Mouse (Mus musculus) erythroblast, adult 5-6 weeks (primary cell): ENCODE data around the gene Ddx5. TPM values are rescaled to one million over a fixed set of nuclear protein-coding genes. Genes with fewer than 3 reads are reported as not detected.
"Not testable (repeated sequence)": the region's sequence is repeated elsewhere in the genome, so short reads cannot be mapped to it uniquely, and the experiment has no call there.

Experiments used
- ATAC-seq: replicated peaks from 2 replicates; pipeline ENCODE4 v1.8.0; 2016; ENCODE audit warnings: moderate number of reproducible peaks, mild to moderate bottlenecking, moderate TSS enrichment, inconsistent platforms; ENCODE audit not compliant: poor library complexity, low FRiP score, severe bottlenecking
- total RNA-seq, 2 experiments: library from RNA; stranded (forward) in 1 of 2; stranded (reverse) in 1 of 2; fragments of 150-400 nt in 1 of 2; fragments of 200-764, 138-1000 nt in 1 of 2; gene quantifications; 2 replicates each; pipeline versions ENCODE4 v1.2.3 to v1.2.4; 2015 to 2017; ENCODE audit warnings: low replicate concordance in 2 of 2

The Ddx5 gene
- total RNA-seq, 2 experiments from 2014 or later: 476 to 906 TPM

DNA sequence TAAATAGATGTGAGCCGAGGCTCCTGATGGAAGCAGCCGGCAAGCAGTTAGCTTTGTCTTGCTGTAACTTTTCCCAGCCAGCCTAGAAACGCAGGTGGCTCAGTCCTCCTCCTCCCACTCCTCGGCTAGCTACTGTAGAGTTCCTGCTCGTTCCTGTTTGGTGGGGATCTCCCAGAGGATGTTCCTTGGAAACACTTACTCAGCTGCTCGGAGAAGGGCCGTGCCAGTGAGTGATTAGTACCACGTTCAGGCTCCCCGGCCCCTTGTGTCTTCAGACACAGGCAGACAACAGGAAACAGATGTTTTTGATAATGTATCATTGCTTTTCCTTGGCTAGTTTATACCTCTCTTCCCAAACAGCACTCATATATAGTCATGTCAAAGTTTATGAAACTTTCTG lies 6.7 kb upstream of the Ddx5 start:
- no peak for ATAC-seq

DNA sequence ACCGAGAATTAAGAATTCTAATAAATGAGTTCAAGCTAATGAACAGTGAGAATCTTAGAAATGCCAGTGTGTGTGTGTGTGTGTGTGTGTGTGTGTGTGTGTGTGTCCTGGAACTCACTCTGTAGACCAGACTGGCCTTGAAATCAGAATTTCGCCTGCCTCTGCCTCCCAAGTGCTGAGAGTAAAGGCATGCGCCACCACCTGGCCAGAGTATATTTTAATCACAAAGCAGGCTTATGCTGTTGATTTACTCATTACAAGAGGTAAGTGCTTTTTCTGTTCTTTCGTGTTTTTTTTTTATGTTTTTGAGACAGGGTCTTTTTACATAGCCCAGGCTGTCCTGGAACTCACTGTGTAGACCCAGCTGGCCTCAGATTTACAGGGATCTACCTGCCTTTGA lies 4.9 kb upstream of the Ddx5 start:
- no peak for ATAC-seq

DNA sequence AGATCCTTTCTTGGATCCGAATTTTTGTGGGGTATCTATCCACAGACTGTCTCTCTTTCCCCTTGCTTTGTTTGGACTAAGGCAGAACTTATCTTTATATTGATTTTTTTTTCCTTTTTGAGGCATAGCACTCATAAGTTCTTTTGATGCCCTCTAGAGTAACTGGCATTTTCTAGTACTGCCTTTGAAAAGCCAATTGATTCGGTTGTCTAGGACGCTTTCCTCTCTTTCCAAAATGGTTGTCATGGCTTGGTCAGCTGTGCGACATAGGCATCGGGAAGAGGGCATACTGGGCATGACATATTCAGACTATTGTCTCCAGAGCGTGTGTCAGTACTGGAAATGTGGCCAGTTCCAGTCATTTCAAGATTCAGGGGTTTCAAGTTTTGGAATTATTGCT lies 664 bp upstream of the Ddx5 start:
- no peak for ATAC-seq

DNA sequence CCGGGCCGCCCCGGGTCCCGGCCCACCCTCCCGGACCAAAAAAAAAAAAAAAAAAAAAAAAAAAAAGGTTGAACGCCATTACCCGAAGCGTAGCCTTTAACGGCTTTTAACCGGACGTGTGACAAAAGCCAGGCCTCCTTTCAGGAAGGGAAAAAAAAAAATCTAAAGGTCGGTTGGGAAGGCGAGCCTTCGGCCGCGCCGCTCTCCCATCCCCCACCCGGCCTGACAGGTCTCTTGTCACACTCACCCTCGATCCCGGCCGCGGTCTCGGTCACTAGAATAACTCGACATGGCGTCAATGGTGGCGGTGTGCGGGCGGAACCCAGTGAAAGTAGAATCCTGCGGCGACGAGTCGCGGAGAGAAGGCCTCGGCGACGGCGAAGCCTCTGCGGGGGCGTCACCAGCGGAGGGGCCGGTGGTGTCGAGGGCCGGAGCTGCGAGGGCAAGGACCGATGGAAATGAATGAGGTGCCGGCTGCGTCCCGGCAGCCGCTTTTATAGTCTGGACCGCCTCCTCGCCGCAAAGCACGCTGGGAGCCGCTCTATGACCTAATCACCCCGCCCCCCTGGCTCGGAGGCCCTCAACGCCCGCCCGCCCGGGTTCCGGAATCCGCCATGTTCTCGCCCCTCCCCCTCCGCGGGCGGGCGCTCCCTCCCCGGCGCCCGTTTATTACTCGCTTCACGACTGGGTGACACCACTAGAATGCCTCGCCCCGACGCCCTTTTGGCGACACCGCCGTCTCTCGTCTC lies 785 bp downstream of the Ddx5 start:
- peak; percentile 74 for ATAC-seq

DNA sequence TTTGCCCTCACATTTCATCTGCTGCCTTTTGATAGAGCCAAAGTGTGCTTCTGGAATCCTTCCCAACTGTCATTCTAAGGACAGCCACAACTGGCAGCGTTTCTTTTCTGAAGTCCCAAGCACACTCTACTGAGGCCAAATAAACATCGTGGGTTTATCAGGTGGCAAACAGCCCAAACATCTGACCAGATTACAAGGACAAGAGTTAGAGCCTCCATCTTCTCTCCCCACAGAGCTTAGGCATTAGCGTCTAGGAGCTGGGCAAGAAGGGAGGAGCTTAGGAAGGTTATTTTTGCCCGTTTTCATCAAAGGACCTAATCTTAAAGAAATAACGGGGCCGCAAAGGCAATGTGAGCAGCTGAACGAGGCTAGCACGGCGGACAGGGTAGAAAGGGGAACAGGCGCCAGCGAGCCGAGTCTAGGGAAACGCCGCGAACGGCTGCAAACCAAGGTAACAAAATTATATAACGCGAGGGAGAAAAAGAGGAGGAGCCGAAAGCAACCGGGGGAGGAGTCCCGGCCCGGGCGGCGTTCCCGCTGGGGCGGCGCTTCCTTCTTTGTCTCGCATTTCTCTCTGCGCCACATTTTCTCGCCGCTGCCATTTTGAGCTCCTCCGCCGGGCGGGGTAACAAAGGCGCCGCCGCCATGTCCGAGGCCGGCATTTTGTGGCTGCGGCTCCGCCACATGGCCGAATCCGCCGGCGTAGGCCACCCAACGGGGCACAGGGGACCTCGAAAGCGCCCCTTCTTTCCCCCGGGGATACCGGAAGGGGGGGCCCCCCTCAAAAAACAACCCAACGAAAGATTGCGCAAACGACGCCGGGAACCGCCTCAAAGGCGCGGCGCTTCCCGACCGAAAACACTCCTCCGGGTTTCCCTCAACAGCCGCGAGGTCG lies 1.6 kb downstream of the Ddx5 start:
- ATAC-seq: peak; percentile 66

DNA sequence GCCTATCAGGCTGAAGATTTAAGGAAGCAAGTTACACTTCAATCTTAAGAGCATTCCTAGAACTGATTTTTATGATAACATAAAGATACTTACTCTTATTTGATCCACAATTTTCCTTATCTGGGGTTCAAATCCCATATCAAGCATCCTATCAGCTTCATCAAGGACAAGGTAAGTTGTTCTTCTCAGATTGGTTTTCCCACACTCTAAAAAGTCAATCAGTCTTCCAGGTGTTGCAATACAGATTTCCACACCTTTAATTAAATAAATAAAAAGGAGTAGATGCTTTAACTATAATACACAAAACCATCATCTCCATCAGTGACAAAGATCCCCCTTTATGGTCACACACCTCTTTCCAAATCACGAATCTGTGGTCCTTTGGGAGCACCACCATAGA lies 3.9 kb downstream of the Ddx5 start:
- no peak for ATAC-seq

DNA sequence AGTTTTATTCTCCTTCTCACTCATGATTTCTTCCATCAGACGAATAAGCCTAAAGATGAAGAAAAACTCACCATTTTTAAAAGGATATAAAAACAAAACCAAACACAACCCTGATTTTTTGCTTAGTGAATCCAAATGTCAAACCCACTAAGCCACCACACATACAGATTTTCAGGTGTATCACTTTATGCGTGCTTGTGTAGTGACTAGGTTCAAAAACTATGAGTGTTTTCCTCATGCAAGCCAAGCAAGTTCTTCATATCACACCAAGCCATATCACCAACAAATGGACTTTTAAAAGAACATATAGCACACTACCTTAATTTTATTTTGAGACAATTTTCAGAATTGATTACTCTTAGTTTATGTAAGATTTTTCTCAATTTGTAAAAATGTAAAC lies 4.5 kb downstream of the Ddx5 start:
- no peak for ATAC-seq

DNA sequence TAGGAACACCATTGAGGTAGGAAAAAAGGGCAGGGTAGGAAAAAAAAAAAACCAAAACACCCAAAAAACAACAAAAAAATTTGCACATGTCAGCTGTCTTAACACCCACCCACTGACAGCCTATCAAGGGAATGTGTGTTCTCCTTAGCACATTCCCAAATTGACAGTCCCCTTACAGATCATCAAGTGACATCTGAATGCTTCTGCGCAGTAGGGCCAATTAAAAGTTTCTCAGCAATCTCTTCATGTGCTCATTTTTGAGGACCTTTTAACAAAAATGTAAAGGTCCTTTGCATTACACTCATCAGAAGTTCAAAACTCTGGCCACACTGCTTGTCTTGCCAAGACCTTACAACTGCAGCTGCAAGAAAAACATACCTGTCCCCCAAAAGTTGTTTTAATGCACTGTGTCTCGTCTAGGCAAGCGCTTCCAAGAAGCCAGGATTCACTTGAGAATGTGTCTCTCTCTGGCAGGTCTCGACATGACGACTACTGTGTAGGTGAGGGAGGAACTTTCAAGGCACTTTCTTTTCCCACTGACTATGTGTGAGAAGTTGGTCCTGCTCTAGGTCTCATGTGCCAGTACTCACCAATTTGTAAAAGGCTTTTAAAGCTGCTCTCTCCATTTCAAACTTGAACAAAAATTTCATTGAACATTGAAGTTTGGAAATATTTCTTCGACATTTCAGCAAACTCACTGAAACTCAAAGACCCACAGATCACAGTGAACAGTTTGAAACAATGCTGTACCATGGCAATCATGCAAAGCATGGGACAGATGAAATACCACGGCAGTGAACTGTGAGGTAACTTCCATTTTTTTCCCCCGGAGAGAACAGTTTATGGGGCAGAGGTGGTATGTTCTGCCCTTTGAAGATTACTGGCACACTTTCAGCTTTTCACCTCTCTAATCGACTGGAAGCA lies 5.9 kb downstream of the Ddx5 start:
- ATAC-seq: no peak

DNA sequence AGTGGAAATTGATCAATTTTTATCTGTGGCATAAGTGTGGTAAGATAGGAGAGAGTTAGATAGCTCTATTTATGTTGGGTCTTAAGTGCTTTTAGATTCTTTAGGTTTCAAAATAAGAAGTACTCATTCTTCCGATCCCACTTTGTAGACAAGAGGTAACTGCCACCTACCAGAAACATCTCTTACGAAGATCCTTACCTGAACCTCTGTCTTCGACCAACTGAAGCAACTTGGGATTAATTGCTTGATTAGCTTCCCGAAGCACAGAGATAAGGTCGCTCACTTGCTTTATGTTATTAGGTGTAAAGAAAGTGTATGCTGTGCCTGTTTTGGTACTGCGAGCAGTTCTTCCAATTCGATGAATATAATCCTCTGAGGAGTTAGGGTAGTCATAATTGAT lies 6.7 kb downstream of the Ddx5 start:
- ATAC-seq: not testable (repeated sequence)

DNA sequence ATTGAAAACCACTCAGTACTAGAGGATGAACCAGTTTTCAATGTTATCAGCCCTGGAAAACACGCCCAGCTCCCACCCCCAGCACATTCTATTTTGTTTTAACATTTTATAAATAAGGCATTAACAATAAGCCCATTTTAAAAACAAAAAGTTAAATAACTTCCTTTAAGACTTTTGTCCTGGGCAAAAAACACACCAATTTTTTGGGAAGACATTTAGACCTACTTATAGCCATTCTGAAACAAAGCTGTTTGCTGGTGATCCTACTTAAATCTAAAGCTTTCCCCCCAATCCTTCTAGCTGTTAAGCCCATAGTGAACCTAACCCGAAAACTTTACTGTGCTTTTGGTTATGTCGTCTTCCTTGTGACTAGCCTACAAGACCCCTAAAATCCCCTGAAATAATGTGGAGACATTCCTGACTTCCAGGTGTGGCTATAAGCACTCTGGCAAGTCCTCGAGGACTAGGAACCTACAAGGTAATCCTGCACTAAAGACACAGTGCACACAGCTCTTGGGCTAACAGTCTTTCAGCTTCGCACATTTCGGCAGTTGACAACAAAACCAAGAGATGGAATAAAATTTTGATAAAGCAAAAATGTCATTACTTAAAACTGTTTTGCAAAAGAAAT lies 8.3 kb downstream of the Ddx5 start:
- no peak for ATAC-seq

DNA sequence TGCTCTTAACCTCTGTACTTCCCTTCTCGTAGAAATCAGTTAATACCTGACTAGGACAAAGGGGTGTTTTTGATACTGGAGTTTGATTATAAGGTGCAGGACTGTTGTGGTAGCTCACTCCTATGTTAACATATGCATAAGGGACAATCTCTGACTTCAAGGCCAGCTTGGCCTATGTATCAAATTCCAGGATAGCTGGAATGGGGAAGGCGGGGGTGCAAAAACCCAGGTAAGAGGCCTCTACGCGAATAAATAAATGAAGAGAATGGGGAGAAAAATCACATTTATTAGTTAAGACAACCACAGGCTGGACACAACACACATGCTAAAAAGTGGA lies 8.9 kb downstream of the Ddx5 start:
- ATAC-seq: no peak

DNA sequence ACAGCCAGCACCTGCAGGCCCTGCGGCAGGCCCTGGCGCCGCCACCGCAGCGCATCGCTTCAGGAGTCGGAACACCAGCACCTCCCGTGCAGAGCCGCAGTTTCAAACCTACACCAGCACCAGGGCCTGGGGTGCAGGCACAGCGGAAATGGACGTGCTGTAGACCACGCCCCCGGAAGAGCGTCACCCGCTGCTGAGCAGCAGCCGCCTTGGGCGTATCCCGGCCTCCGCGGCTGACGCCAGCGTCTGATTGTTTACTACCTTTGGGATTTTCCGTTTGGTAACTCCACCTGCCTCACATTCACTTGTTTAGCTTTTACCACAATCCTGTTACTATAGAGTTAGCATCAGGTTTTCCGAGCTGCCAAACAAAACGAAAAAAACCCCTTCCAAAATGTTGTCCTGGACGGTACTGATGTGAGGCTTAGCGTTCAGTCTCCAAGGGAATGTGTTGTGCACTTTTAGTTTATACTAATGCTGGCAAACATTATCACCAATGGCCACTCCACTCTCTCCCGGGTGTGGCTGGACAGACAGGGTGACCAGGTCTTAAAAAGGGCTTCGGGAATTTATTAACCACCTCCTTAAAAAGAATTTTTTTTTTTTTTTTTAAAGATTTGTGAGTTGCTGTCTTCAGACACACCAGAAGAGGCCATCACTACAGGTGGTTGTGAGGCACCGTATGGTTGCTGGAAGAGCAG lies 9.4 kb downstream of the Ddx5 start, which contains the start of gene Polg2:
Gene Polg2, minus strand, starts transcription at position 150 of the 701 bp plus-strand sequence.
- ATAC-seq: peak; percentile 96

DNA sequence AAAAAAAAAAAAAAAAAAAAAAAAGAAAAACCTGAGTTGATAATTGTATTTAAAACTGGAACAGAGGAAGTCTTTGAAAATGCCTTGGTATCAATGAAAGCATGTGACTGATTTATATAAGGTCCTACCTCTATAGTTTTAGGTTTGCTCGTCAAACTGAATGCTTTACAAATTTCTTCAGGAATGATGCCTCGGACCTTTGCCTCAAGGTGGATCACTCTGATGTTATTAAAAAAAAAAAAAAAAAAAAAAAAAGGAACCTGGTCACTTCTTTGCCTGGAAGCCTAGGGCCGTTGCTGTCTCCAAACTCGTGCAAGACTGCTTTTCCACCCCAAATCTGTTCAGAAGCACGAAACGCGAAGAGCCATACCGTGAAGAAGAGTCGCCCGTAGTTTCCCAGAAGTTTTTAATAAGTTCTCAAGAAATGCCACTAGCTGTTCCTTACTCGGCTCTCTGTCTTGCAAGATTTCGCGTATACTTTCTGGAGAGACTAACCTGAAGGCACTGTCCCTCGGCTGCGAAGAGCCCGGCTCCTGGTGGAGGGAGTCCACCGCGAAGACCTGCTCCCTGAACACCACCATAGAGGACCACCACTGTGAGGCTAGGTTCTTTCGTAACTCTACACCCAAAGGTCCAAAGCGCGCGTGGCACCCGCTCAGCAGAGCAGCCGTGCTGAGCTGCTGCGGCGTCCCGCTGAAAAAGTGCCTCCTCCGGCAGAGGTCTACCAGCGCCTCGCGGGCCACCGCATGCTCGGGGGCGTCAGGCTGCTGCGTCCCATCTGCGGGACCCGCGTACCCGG lies 10.2 kb downstream of the Ddx5 start:
- no peak; the same call in 1 of the 2 replicates for ATAC-seq

DNA sequence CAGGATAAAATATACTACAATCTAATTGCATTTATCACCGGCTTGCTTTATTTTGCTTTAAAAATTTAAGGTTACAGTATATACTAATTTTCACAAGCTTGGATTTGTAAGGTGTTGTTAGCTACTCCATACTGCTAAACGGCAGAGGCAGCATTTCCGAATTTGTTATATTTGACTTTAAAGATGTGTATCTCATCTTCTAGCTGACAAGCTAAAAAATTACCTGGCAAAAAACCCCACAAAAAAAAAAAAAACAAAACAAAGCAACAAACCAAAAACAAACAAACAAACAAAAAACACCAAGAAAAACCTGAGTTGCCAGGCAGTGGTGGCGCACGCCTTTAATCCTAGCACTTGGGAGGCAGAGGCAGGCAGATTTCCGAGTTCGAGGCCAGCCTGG lies 10.9 kb downstream of the Ddx5 start:
- ATAC-seq: no peak

DNA sequence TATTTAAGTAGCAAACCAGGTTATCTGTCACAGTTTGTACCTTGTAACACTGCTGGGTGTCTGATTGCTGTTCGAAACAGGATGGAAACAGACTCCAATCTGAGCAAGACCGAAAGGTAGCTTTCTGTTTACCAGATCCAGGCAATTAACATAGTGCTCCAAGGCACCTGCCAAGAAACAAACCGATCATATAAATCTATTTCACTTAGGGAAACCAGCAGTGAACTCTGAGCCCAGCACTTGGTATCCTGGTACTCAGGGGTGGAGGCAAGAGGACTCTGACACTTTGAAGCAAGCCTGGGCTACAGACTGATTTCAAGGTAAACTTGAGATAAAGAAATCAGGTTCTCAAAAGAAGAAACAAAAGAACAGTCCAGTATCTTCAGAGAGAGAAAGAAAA lies 11.6 kb downstream of the Ddx5 start:
- ATAC-seq: no peak

DNA sequence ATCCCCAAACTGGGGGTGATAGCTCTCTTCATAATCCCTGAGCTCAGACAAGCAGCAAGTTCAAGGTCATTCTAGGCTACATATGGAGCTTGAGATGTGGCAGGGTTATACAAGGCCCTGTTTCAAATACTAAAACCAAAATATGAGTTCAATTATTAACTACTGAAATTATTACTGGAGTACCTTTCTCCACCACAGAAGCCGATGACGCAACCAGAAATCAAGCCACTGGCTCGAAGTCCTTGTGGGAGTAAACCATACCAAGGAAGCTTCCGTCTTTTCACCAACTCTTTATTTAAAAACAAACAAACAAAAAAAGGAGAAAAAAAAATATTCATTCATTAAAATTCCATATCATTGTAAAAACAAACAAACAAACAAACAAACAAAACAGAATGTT lies 12.0 kb downstream of the Ddx5 start:
- no peak for ATAC-seq

DNA sequence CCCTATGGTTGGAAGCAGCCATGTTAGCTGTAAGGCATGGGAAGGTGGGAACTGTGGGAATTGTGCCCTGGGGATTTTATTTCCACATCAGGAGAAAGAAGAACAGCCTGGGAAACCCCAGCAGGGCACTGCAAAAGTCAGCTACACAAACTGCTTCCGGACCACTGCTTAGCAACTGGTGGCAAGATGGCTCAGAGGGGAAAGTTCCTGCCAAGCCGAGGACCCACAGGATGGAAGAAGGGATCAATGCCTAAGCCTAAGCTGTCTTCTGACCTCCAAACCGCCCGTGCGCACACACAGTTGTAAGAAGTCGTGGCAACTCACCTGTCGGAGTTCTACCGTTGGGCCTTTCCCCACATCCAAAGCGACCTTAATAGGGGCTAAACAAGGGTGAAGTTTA lies 15.9 kb downstream of the Ddx5 start:
- ATAC-seq: no peak

DNA sequence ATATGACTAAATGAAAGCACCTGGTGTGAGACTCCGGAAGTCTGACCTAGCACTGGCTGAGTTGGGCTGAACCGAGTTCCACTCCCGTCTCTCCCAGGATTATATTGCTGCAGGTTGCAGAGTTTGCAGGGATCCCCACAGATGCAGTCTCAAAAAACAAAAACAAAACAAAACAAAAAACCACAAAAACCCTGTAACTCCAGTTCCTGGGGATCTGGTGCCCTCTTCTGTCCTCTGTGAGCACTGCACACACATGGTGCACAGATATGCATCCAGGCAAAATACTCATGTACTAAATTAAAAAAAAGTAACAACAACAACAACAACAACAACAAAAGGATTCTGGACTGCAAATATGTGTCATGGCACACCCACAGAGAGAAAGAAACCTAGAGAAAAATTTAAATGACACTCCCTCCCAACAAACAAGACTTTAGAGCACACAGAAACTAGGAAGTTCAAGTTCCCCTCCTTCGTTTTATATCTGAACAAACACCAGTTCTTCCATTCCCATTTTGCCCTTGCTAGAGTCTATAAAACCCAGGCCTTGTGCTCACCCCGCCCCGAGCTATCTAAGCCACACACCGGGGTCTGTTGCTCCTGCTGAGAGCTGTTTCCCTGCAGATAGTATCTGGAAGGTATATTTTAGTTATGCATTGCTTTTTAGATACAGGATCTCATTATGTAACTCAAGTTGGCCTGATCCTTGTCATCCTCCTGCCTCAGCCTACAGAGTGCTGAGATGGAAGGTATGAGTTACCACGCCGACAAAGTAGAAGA lies 18.6 kb downstream of the Ddx5 start:
- no peak for ATAC-seq
